ENCODE assay signal across 9 mouse cellular contexts in genomic region chr17:30990254-30990653, GRCm38 (mm10). TPM values are rescaled to one million over a fixed set of nuclear protein-coding genes. Genes with fewer than 3 reads are reported as not detected.
DNase-seq lines count a peak whose midpoint lies in the region; ATAC-seq and TF ChIP-seq lines count a peak whose summit lies in the region.
"Had no signal": no experiment of that assay in that cellular context is flagged by ENCODE, and none has a peak within 500 bp of the region (broad histone marks: within the 10 kb centered on the region; RNA-seq: fewer than 3 reads in every experiment).

No protein-coding gene starts in this region.

- H3K4me3 ChIP-seq in midbrain, embryonic 14.5 days (replicated peaks; ENCODE audit: low read depth, low read length): no peak overlapping the region
- no peak overlapping the region for H3K4me3 ChIP-seq in midbrain, embryonic 16.5 days (ENCODE audit: low read depth, low read length)
- H3K4me3 ChIP-seq in lung, embryonic 14.5 days (ENCODE audit: low read depth, low read length): no peak overlapping the region
- H3K4me3 ChIP-seq in midbrain, embryonic 15.5 days: no peak overlapping the region

- H3K9ac ChIP-seq in midbrain, embryonic 14.5 days (replicated peaks; ENCODE audit: low read length): no peak overlapping the region
- H3K9ac ChIP-seq in midbrain, embryonic 16.5 days (ENCODE audit: low read depth, low read length): no peak overlapping the region
- no peak overlapping the region for H3K9ac ChIP-seq in lung, embryonic 14.5 days
- no peak overlapping the region for H3K9ac ChIP-seq in midbrain, embryonic 15.5 days

- no peak overlapping the region for H3K4me2 ChIP-seq in midbrain, embryonic 14.5 days (ENCODE audit: low read length)
- no peak overlapping the region for H3K4me2 ChIP-seq in midbrain, embryonic 16.5 days (ENCODE audit: low read length)
- no peak overlapping the region for H3K4me2 ChIP-seq in lung, embryonic 14.5 days
- no peak overlapping the region for H3K4me2 ChIP-seq in midbrain, embryonic 15.5 days

- H3K4me1 ChIP-seq in midbrain, embryonic 14.5 days (ENCODE audit: control insufficient read depth, insufficient read depth, low read length): no peaks in the 10 kb centered on the region
- H3K4me1 ChIP-seq in midbrain, embryonic 16.5 days (ENCODE audit: control insufficient read depth, insufficient read depth, low read length): no peaks in the 10 kb centered on the region
- no peaks in the 10 kb centered on the region for H3K4me1 ChIP-seq in lung, embryonic 14.5 days (ENCODE audit: insufficient read depth)
- no peaks in the 10 kb centered on the region for H3K4me1 ChIP-seq in midbrain, embryonic 15.5 days

- H3K27ac ChIP-seq in midbrain, embryonic 14.5 days (replicated peaks; ENCODE audit: low read depth, low read length): no peak overlapping the region
- no peak overlapping the region for H3K27ac ChIP-seq in midbrain, embryonic 16.5 days (ENCODE audit: low read length)
- H3K27ac ChIP-seq in lung, embryonic 14.5 days (ENCODE audit: low read depth): no peak overlapping the region
- H3K27ac ChIP-seq in midbrain, embryonic 15.5 days: no peak overlapping the region

- intact Hi-C loops in gastrocnemius, postnatal 36 days (cut with DNase I): no loop called here

- peak; percentile 13 for DNase-seq in gastrocnemius, adult 18-20 months (ENCODE audit: low spot score)
- no peak for DNase-seq in gastrocnemius, postnatal 36 days
- peak; percentile 81 for DNase-seq in midbrain, embryonic 14.5 days
- peak; percentile 17 to 25 for DNase-seq in cerebellum, postnatal 36 days
- DNase-seq in lung, embryonic 14.5 days: peak; percentile 74
- no peak for DNase-seq in yolk sac, embryonic 10.5 days (ENCODE audit: low spot score)

- 80% methylated on average over 10 of the region's 10 CpGs for WGBS in midbrain, embryonic 14.5 days
- 75% methylated on average over 10 of the region's 10 CpGs for WGBS in midbrain, embryonic 16.5 days
- 64% methylated on average over 10 of the region's 10 CpGs for WGBS in lung, embryonic 14.5 days
- WGBS in midbrain, embryonic 15.5 days: 77% methylated on average over 10 of the region's 10 CpGs

- H3K36me3 ChIP-seq in midbrain, embryonic 14.5 days (ENCODE audit: control insufficient read depth, insufficient read depth, low read length): no peaks in the 10 kb centered on the region
- H3K36me3 ChIP-seq in midbrain, embryonic 16.5 days (ENCODE audit: control insufficient read depth, insufficient read depth, low read length): no peaks in the 10 kb centered on the region
- no peaks in the 10 kb centered on the region for H3K36me3 ChIP-seq in lung, embryonic 14.5 days (ENCODE audit: insufficient read depth)
- H3K36me3 ChIP-seq in midbrain, embryonic 15.5 days (replicated peaks): no peaks in the 10 kb centered on the region

- H3K27me3 ChIP-seq in midbrain, embryonic 14.5 days (ENCODE audit: control insufficient read depth, insufficient read depth, low read length): no peaks in the 10 kb centered on the region
- H3K27me3 ChIP-seq in midbrain, embryonic 16.5 days (ENCODE audit: control insufficient read depth, insufficient read depth, low read depth, low read length): no peaks in the 10 kb centered on the region
- no peaks in the 10 kb centered on the region for H3K27me3 ChIP-seq in lung, embryonic 14.5 days (ENCODE audit: insufficient read depth, low read length)
- no peaks in the 10 kb centered on the region for H3K27me3 ChIP-seq in midbrain, embryonic 15.5 days (replicated peaks)

- ATAC-seq in midbrain, embryonic 14.5 days (ENCODE audit: low FRiP score, low TSS enrichment): no peak
- ATAC-seq in midbrain, embryonic 16.5 days: no peak
- no peak for ATAC-seq in lung, embryonic 14.5 days (ENCODE audit: insufficient read depth)
- no peak for ATAC-seq in midbrain, embryonic 15.5 days (replicated peaks)

- peak; percentile 71 for TF ChIP-seq CTCF in lung, embryonic 14.5 days (IDR thresholded peaks at IDR 0.05; ENCODE audit: low read depth)

- H3K9me3 ChIP-seq in midbrain, embryonic 14.5 days (ENCODE audit: control insufficient read depth, low read length): no peaks in the 10 kb centered on the region
- H3K9me3 ChIP-seq in midbrain, embryonic 16.5 days (replicated peaks; ENCODE audit: control insufficient read depth, low read length, poor library complexity, severe bottlenecking): no peaks in the 10 kb centered on the region
- no peaks in the 10 kb centered on the region for H3K9me3 ChIP-seq in lung, embryonic 14.5 days (ENCODE audit: low read depth, low read length)
- H3K9me3 ChIP-seq in midbrain, embryonic 15.5 days: no peaks in the 10 kb centered on the region

RNA-seq across cellular contexts. Expression of gene Umodl1, which starts 35.8 kb away (rescaled TPM):
- total RNA-seq in gastrocnemius, adult 18-20 months (2021): not detected
- total RNA-seq in gastrocnemius, postnatal 36 days (2021): not detected
- polyA plus RNA-seq in midbrain, embryonic 14.5 days (2014; fragmentation: Nextera tagmentation; extraction: Ambion mirVana): not detected in 2 replicates
- 0.09 and 0.10 TPM in 2 replicates for polyA plus RNA-seq in midbrain, embryonic 16.5 days (2015; fragmentation: Nextera tagmentation; extraction: Ambion mirVana)
- polyA plus RNA-seq in lung, embryonic 14.5 days (2014; fragmentation: Nextera tagmentation; extraction: Ambion mirVana): not detected in 2 replicates
- 0.04 TPM in 1 of 2 replicates, not detected in the other for polyA plus RNA-seq in midbrain, embryonic 15.5 days (2015; fragmentation: Nextera tagmentation; extraction: Ambion mirVana)
- total RNA-seq: heart, postnatal 10 days had no signal

Comparison
In these comparisons a context has a peak if more than half of its experiments do, and no peak if none do; other contexts are left out.
1. DNase-seq: peak in gastrocnemius, adult 18-20 months (single experiment), midbrain, embryonic 14.5 days (single experiment), cerebellum, postnatal 36 days (2 of 2) and lung, embryonic 14.5 days (single experiment); none in gastrocnemius, postnatal 36 days (0 of 2) and yolk sac, embryonic 10.5 days (single experiment).